Mouse (Mus musculus): ENCODE measurements around the gene Ghr. TPM values are rescaled to one million over a fixed set of nuclear protein-coding genes. Genes with fewer than 3 reads are reported as not detected.
A peak's percentile ranks its signal among the peaks of the same experiment; 100 is the strongest.

Gene Ghr
- total and polyA plus RNA-seq, 2 experiments from 2014 or later: 5.7 to 8.0 TPM

- no peaks in the 10 kb centered on the region for H3K36me3 ChIP-seq (ENCODE audit: insufficient read depth)
- H3K4me2 ChIP-seq (ENCODE audit: low read depth): no peak overlapping the region
- no peak overlapping the region for H3K4me3 ChIP-seq (ENCODE audit: low read depth, low read length)
- no peak overlapping the region for H3K9ac ChIP-seq
- WGBS: 78% methylated on average over 4 of the region's 4 CpGs
- H3K27me3 ChIP-seq (ENCODE audit: insufficient read depth, low read length): no peaks in the 10 kb centered on the region
- H3K27ac ChIP-seq (ENCODE audit: low read depth, low read length): no peak overlapping the region
- ATAC-seq (no peak), DNase-seq (no peak)
- TF ChIP-seq CTCF (IDR thresholded peaks at IDR 0.05; ENCODE audit: low read depth): no peak
- H3K4me1 ChIP-seq (ENCODE audit: insufficient read depth): no peaks in the 10 kb centered on the region
- H3K9me3 ChIP-seq (ENCODE audit: low read length): no peaks in the 10 kb centered on the region
These were observed 282.8 kb downstream of the Ghr start for GRCm38 (mm10) chr15:3300361-3301100.

DNA sequence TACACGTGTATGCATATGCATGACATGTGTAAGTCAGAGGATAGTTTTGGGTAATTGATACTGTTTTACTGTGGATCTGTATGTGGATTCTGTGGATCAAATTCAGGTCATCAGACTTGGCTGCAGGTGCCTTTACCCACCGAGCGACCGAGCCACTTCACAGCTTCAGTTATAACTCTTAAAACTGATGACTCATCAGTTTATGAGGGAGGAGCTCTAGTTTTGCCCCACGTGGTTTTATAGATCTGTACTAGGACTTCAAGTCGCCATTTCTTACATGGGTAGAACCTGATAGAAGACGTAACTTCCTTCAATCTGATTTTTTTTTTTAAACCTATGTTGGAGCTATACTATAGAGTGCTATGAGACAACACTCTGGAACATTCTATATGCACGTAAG lies 285.7 kb downstream of the Ghr start:
- no peaks in the 10 kb centered on the region for H3K27me3 ChIP-seq (ENCODE audit: insufficient read depth, low read length)
- H3K27ac ChIP-seq (ENCODE audit: low read depth, low read length): no peak overlapping the region
- H3K9ac ChIP-seq: no peak overlapping the region
- H3K9me3 ChIP-seq (ENCODE audit: low read length): no peaks in the 10 kb centered on the region
- ATAC-seq: no peak
- TF ChIP-seq CTCF (IDR thresholded peaks at IDR 0.05; ENCODE audit: low read depth): no peak
- no peak overlapping the region for H3K4me3 ChIP-seq (ENCODE audit: low read depth, low read length)
- 89% methylated on average over 8 of the region's 8 CpGs for WGBS
- H3K4me2 ChIP-seq (ENCODE audit: low read depth): no peak overlapping the region
- H3K4me1 ChIP-seq (ENCODE audit: insufficient read depth): no peaks in the 10 kb centered on the region
- no peak for DNase-seq
- H3K36me3 ChIP-seq (ENCODE audit: insufficient read depth): no peaks in the 10 kb centered on the region

DNA sequence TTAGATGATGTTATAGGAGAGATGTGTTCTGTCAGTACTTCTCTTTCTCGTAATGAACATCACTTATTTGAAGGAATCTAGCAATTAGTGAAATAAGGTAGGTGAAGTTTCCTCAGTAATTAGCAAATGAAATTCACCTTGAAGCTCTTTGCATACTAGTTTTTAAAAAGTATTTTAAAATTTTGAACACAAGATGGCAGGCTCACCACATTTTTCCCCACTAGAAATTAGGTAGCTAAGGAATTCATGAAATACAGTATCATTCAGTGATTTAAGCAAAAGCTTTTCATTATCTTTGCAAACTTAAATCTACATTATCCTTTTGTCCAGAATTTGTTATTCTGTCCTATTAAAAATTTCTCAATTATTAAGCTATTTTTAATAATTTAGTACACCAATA lies 287.3 kb downstream of the Ghr start:
- no peak overlapping the region for H3K4me2 ChIP-seq (ENCODE audit: low read depth)
- no peak overlapping the region for H3K4me3 ChIP-seq (ENCODE audit: low read depth, low read length)
- H3K4me1 ChIP-seq (ENCODE audit: insufficient read depth): no peaks in the 10 kb centered on the region
- ATAC-seq (no peak; the same call in 1 of the 2 replicates), DNase-seq (peak; percentile 51)
- 76% methylated on average over 1 of the region's 1 CpGs for WGBS
- H3K9me3 ChIP-seq (ENCODE audit: low read length): no peaks in the 10 kb centered on the region
- no peaks in the 10 kb centered on the region for H3K36me3 ChIP-seq (ENCODE audit: insufficient read depth)
- H3K27me3 ChIP-seq (ENCODE audit: insufficient read depth, low read length): no peaks in the 10 kb centered on the region
- no peak overlapping the region for H3K27ac ChIP-seq (ENCODE audit: low read depth, low read length)
- no peak overlapping the region for H3K9ac ChIP-seq
- TF ChIP-seq CTCF (IDR thresholded peaks at IDR 0.05; ENCODE audit: low read depth): peak; percentile 51

DNA sequence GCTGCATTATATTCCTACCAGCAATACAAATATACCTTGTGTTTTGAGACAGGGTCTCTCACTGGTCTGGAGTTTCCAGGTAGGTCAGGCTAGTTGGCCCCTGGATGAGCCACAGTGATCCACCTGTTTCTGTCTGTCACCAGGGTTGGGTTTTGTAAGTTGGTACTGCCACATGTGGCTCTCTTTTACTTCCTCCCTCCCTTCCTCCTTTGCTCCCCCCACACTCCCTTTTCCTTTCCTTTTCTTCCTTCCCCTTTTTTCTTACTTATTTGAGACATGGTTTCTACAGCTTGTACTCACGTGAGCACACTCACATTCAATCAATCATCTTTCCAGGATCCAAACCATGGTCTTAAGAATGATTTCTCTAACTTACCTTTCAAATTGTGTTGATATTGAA lies 289.8 kb downstream of the Ghr start:
- DNase-seq: no peak
- Histone ChIP-seq H3K9ac (no peak overlapping the region), H3K4me1 (ENCODE audit: insufficient read depth) (no peaks in the 10 kb centered on the region), H3K9me3 (ENCODE audit: low read length) (no peaks in the 10 kb centered on the region), H3K27me3 (ENCODE audit: insufficient read depth, low read length) (no peaks in the 10 kb centered on the region), H3K4me2 (ENCODE audit: low read depth) (no peak overlapping the region), H3K27ac (ENCODE audit: low read depth, low read length) (no peak overlapping the region), H3K36me3 (ENCODE audit: insufficient read depth) (no peaks in the 10 kb centered on the region), H3K4me3 (ENCODE audit: low read depth, low read length) (no peak overlapping the region)
- WGBS: 74% methylated on average over 1 of the region's 1 CpGs
- TF ChIP-seq CTCF (IDR thresholded peaks at IDR 0.05; ENCODE audit: low read depth): no peak
- ATAC-seq: no peak

GRCm38 (mm10) chr15:3290435-3290834 lies 292.9 kb downstream of the Ghr start:
- Histone ChIP-seq H3K9me3 (ENCODE audit: low read length) (no peaks in the 10 kb centered on the region), H3K36me3 (ENCODE audit: insufficient read depth) (no peaks in the 10 kb centered on the region), H3K9ac (no peak overlapping the region), H3K27me3 (ENCODE audit: insufficient read depth, low read length) (no peaks in the 10 kb centered on the region), H3K27ac (ENCODE audit: low read depth, low read length) (no peak overlapping the region), H3K4me1 (ENCODE audit: insufficient read depth) (no peaks in the 10 kb centered on the region), H3K4me2 (ENCODE audit: low read depth) (no peak overlapping the region), H3K4me3 (ENCODE audit: low read depth, low read length) (no peak overlapping the region)
- no peak for ATAC-seq
- 88% methylated on average over 3 of the region's 3 CpGs for WGBS
- no peak for TF ChIP-seq CTCF (IDR thresholded peaks at IDR 0.05; ENCODE audit: low read depth)
- DNase-seq: no peak

GRCm38 (mm10) chr15:3286032-3286431 lies 297.3 kb downstream of the Ghr start:
- DNase-seq (no peak), ATAC-seq (no peak)
- TF ChIP-seq CTCF (IDR thresholded peaks at IDR 0.05; ENCODE audit: low read depth): no peak
- no peaks in the 10 kb centered on the region for H3K27me3 ChIP-seq (ENCODE audit: insufficient read depth, low read length)
- no peak overlapping the region for H3K4me3 ChIP-seq (ENCODE audit: low read depth, low read length)
- H3K27ac ChIP-seq (ENCODE audit: low read depth, low read length): no peak overlapping the region
- no peak overlapping the region for H3K9ac ChIP-seq
- H3K9me3 ChIP-seq (ENCODE audit: low read length): no peaks in the 10 kb centered on the region
- no peaks in the 10 kb centered on the region for H3K4me1 ChIP-seq (ENCODE audit: insufficient read depth)
- H3K36me3 ChIP-seq (ENCODE audit: insufficient read depth): no peaks in the 10 kb centered on the region
- no peak overlapping the region for H3K4me2 ChIP-seq (ENCODE audit: low read depth)

DNA sequence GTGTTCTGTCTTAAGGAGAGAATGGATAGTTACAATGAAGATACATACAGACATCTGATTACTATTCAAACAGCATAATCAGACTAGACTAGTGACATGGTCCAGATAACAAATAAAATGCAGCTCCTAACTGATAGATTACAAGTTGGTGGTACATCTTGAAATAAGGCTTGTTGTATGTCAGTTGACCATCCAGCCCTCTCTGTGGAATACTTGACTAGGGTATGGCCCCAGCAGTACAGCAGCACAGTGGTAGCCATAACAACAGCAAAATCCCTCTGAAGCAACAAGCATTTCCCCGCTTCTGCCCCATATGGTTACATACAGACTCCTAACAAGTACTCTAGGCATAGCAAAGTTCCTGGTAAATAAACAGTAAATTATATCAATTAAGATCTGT lies 301.6 kb downstream of the Ghr start:
- DNase-seq (no peak), ATAC-seq (no peak)
- Histone ChIP-seq H3K9ac (no peak overlapping the region), H3K4me2 (ENCODE audit: low read depth) (no peak overlapping the region), H3K27ac (ENCODE audit: low read depth, low read length) (no peak overlapping the region), H3K4me3 (ENCODE audit: low read depth, low read length) (no peak overlapping the region), H3K4me1 (ENCODE audit: insufficient read depth) (no peaks in the 10 kb centered on the region), H3K9me3 (ENCODE audit: low read length) (no peaks in the 10 kb centered on the region), H3K36me3 (ENCODE audit: insufficient read depth) (no peaks in the 10 kb centered on the region), H3K27me3 (ENCODE audit: insufficient read depth, low read length) (no peaks in the 10 kb centered on the region)
- TF ChIP-seq CTCF (IDR thresholded peaks at IDR 0.05; ENCODE audit: low read depth): no peak
- 67% methylated on average over 1 of the region's 1 CpGs for WGBS
